Mouse (Mus musculus): ENCODE results near the gene Fcmr. TPM values are rescaled to one million over a fixed set of nuclear protein-coding genes. Genes with fewer than 3 reads are reported as not detected.

The Fcmr gene
- not detected for total RNA-seq (2021)
- long read RNA-seq, experiment 1: 0 reads
- long read RNA-seq, experiment 2: 0 reads

- no peak for DNase-seq (ENCODE audit: low spot score in 2 of 2)
These were observed at the start of gene Fcmr for GRCm38 (mm10) chr1:130865541-130866221. Fcmr (plus strand) TSS chr1:130865669.

GRCm38 (mm10) chr1:130819737-130820136 is 45.7 kb upstream of the Fcmr start:
- DNase-seq (ENCODE audit: low spot score in 2 of 2): no peak

GRCm38 (mm10) chr1:130820316-130821148 is 44.9 kb upstream of the Fcmr start:
- no peak for DNase-seq (ENCODE audit: low spot score in 2 of 2)

- DNase-seq (ENCODE audit: low spot score in 2 of 2): no peak
These were observed 44.4 kb upstream of the Fcmr start for GRCm38 (mm10) chr1:130821149-130821471.

GRCm38 (mm10) chr1:130821911-130822625 is 43.4 kb upstream of the Fcmr start:
- no peak for DNase-seq (ENCODE audit: low spot score in 2 of 2)

- no peak for DNase-seq (ENCODE audit: low spot score in 2 of 2)
These were observed 39.0 kb upstream of the Fcmr start, which contains the start of gene Pigr for GRCm38 (mm10) chr1:130826448-130826847. Pigr (plus strand) TSS chr1:130826684.

GRCm38 (mm10) chr1:130828656-130829055 is 36.8 kb upstream of the Fcmr start:
- no peak for DNase-seq (ENCODE audit: low spot score in 2 of 2)

- DNase-seq (ENCODE audit: low spot score in 2 of 2): no peak
These were observed 35.3 kb upstream of the Fcmr start for GRCm38 (mm10) chr1:130829906-130830830.

- no peak for DNase-seq (ENCODE audit: low spot score in 2 of 2)
These were observed 33.0 kb upstream of the Fcmr start for GRCm38 (mm10) chr1:130832230-130833149.

GRCm38 (mm10) chr1:130835161-130835936 is 30.1 kb upstream of the Fcmr start:
- DNase-seq (ENCODE audit: low spot score in 2 of 2): no peak

GRCm38 (mm10) chr1:130838288-130838687 is 27.2 kb upstream of the Fcmr start:
- DNase-seq (ENCODE audit: low spot score in 2 of 2): no peak

- DNase-seq (ENCODE audit: low spot score in 2 of 2): no peak
These were observed 24.7 kb upstream of the Fcmr start for GRCm38 (mm10) chr1:130840599-130841379.

- DNase-seq (ENCODE audit: low spot score in 2 of 2): no peak
These were observed 23.8 kb upstream of the Fcmr start for GRCm38 (mm10) chr1:130841621-130842020.

- no peak for DNase-seq (ENCODE audit: low spot score in 2 of 2)
These were observed 21.0 kb upstream of the Fcmr start for GRCm38 (mm10) chr1:130844516-130844915.

- DNase-seq (ENCODE audit: low spot score in 2 of 2): peak in 1 of 2 experiments; percentile 24
These were observed 15.8 kb upstream of the Fcmr start for GRCm38 (mm10) chr1:130849530-130850214.

- no peak for DNase-seq (ENCODE audit: low spot score in 2 of 2)
These were observed 15.1 kb upstream of the Fcmr start for GRCm38 (mm10) chr1:130850405-130850804.

- no peak for DNase-seq (ENCODE audit: low spot score in 2 of 2)
These were observed 10.7 kb upstream of the Fcmr start for GRCm38 (mm10) chr1:130854819-130855218.
